Mouse (Mus musculus): Measurements from ENCODE around the gene Prkd1. TPM values are rescaled to one million over a fixed set of nuclear protein-coding genes. Genes with fewer than 3 reads are reported as not detected.

Prkd1 gene
- polyA plus RNA-seq, 1 experiment from 2014 or later: 3.1 TPM

DNA sequence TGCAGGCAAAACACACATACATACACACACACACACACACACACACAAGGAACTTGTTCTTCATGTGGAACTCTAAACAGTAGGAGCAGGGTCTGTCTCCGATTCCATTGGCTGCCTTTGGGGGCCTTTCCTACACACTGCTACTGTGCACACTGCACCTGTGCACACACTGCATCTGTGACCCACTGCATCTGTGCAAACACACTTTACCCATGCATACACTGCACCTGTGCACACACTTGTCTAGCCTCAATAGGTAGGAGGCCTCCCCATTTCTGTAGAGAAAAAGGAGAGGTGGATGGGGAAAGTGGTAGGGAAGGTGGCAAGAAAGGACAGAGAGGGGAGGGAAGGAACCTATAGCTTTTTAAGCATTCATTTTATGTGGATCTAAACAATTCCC is 49.5 kb downstream of the Prkd1 start:
- Histone ChIP-seq H3K4me3 (no peak overlapping the region), H3K9ac (no peak overlapping the region), H3K27ac (replicated peaks) (no peak overlapping the region), H3K4me2 (no peak overlapping the region), H3K9me3 (no peaks in the 10 kb centered on the region), H3K4me1 (replicated peaks) (peaks cover 10% of the 10 kb centered on the region; the same call in 1 of the 2 replicates), H3K36me3 (no peaks in the 10 kb centered on the region), H3K27me3 (no peaks in the 10 kb centered on the region)
- no peak for ATAC-seq (ENCODE audit: low read depth)
- WGBS: 75% methylated on average over 1 of the region's 1 CpGs

DNA sequence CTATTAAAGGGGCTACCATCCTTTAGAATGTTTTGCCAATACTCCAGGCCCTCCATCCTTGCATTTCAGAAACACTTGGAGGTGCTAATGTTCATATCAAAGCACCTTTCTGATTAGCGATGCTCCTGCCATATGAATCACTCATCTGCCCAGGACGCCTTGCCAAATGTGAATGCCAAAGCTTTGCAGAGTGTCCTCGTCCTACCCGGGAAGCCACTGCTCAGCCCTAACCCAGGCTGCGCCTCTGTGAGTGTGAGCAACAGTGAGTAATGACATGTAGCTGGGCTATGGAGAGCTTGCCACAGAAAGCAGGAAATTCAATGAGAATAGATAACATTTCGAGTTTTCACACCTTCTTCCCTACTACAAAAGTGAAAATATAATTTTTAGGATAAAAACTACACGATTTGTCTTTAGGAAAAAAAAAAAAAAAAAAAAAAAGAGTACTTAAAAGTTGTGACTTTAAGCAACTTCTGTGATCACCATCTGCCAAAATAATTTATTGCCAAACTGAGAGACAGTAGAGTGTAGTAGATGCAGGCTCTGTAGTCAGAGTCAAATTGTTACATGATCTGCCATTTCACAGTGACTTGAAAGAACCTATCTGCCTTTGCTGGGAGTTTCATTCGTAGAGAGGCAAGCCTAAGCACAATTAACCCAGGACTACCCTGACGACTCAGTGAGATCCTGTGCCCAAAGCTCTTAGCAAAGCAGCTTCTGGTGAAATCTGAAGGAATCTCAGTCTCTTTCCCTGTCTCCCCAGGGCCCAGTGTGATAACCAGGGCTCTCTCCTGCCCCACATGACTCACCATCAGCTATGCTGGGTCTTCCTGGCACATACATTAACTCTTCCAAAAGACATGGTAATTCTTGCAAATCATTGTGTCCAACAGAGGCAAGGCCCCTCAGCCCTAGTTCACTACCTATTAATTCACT is 50.6 kb downstream of the Prkd1 start:
- H3K4me2 ChIP-seq: no peak overlapping the region
- H3K9me3 ChIP-seq: no peaks in the 10 kb centered on the region
- WGBS: 80% methylated on average over 9 of the region's 9 CpGs
- peaks cover 10% of the 10 kb centered on the region; the same call in 1 of the 2 replicates for H3K4me1 ChIP-seq (replicated peaks)
- no peaks in the 10 kb centered on the region for H3K36me3 ChIP-seq
- no peak for ATAC-seq (ENCODE audit: low read depth)
- H3K27me3 ChIP-seq: no peaks in the 10 kb centered on the region
- H3K27ac ChIP-seq (replicated peaks): no peak overlapping the region
- H3K4me3 ChIP-seq: no peak overlapping the region
- no peak overlapping the region for H3K9ac ChIP-seq

DNA sequence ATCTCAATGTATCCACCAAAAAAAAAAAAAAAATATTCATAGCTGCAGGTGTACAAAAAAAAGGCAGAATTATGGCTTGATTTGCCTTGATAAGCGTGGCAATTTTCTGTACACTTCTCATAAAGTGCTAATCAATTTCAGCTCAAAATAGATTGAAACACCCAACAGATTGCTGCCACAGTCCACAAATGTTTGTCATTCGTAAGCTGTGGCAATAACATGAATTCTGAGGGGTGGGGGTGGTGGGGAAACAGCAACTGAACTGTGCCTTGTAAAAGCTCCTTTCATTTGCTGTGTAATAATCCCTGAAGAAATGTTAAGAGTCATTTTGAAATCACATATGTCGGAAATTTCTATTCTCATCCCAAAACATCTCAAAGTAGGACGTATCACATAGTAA is 51.4 kb downstream of the Prkd1 start:
- Histone ChIP-seq H3K36me3 (no peaks in the 10 kb centered on the region), H3K4me1 (replicated peaks) (peaks cover 10% of the 10 kb centered on the region; the same call in 1 of the 2 replicates), H3K4me2 (no peak overlapping the region), H3K27me3 (no peaks in the 10 kb centered on the region), H3K27ac (replicated peaks) (no peak overlapping the region), H3K9ac (no peak overlapping the region), H3K9me3 (no peaks in the 10 kb centered on the region), H3K4me3 (no peak overlapping the region)
- ATAC-seq (ENCODE audit: low read depth): no peak
- 88% methylated on average over 4 of the region's 4 CpGs for WGBS

DNA sequence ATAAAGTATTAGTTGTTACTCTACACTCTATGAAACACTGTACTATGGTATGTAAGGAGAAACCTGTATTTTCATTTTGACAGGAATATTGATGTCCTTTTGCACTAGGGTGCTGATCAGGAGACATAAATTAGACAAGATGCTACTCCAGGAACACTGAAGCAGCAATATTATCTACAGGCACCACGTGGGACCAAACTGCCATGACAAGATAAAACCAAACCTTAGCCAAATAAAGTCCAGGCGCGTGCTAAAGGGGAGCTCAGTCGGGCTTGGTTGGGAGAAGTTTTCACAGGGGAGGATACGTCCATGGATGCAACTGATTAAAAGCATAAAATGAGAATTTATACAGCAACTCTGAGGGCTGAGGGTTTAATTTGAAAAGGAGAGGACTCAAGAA is 53.1 kb downstream of the Prkd1 start:
- Histone ChIP-seq H3K9ac (no peak overlapping the region), H3K27me3 (no peaks in the 10 kb centered on the region), H3K4me3 (no peak overlapping the region), H3K9me3 (no peaks in the 10 kb centered on the region), H3K4me1 (replicated peaks) (peaks cover 10% of the 10 kb centered on the region; the same call in 1 of the 2 replicates), H3K4me2 (no peak overlapping the region), H3K27ac (replicated peaks) (no peak overlapping the region), H3K36me3 (no peaks in the 10 kb centered on the region)
- WGBS: 64% methylated on average over 5 of the region's 5 CpGs
- no peak; the same call in 1 of the 2 replicates for ATAC-seq (ENCODE audit: low read depth)

DNA sequence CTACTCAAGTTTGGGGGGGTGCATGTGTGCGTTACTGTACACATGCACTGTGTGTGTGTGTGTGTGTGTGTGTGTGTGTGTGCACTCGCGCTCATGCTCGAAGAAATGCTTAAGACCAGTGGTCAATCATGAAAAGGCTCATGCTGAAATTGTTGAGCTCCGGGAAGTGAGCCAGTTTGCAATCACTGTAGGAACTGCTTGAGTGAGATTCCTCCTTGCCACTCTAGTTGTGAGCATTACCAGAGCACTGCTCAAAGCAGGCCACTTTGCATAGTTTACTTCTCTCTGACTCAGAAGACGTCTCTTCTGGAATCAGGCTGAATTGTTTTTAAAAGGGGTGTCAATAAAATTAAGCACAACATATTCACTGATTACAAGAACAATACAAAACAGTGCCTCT is 54.4 kb downstream of the Prkd1 start:
- 84% methylated on average over 6 of the region's 6 CpGs for WGBS
- no peak overlapping the region for H3K27ac ChIP-seq (replicated peaks)
- H3K4me2 ChIP-seq: no peak overlapping the region
- no peaks in the 10 kb centered on the region for H3K27me3 ChIP-seq
- no peaks in the 10 kb centered on the region for H3K9me3 ChIP-seq
- peaks cover 10% of the 10 kb centered on the region; the same call in 1 of the 2 replicates for H3K4me1 ChIP-seq (replicated peaks)
- no peak for ATAC-seq (ENCODE audit: low read depth)
- H3K4me3 ChIP-seq: no peak overlapping the region
- no peak overlapping the region for H3K9ac ChIP-seq
- no peaks in the 10 kb centered on the region for H3K36me3 ChIP-seq

DNA sequence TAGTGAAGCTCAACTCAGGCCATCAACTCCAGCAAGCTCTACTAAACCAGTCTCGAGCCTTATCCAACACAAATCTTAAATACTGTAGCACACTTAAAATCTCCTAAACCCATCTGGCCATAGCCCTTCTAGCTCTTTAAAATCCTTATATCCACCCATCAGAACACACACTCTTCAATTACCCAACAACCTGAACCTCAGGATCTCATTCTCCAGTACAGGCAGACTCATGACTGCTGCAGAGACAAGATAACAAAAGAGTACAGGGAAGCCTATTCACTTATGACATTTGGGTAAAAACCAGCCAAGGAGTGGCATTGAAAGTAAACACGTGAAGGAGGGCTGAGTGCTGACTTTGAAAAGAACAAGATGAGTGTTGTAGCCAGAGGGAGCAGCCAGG is 55.4 kb downstream of the Prkd1 start:
- no peak overlapping the region for H3K9ac ChIP-seq
- H3K9me3 ChIP-seq: no peaks in the 10 kb centered on the region
- ATAC-seq (ENCODE audit: low read depth): no peak
- H3K4me1 ChIP-seq (replicated peaks): peaks cover 10% of the 10 kb centered on the region; the same call in 1 of the 2 replicates
- no peaks in the 10 kb centered on the region for H3K36me3 ChIP-seq
- 75% methylated on average over 2 of the region's 2 CpGs for WGBS
- H3K27me3 ChIP-seq: no peaks in the 10 kb centered on the region
- no peak overlapping the region for H3K4me3 ChIP-seq
- H3K4me2 ChIP-seq: no peak overlapping the region
- no peak overlapping the region for H3K27ac ChIP-seq (replicated peaks)

DNA sequence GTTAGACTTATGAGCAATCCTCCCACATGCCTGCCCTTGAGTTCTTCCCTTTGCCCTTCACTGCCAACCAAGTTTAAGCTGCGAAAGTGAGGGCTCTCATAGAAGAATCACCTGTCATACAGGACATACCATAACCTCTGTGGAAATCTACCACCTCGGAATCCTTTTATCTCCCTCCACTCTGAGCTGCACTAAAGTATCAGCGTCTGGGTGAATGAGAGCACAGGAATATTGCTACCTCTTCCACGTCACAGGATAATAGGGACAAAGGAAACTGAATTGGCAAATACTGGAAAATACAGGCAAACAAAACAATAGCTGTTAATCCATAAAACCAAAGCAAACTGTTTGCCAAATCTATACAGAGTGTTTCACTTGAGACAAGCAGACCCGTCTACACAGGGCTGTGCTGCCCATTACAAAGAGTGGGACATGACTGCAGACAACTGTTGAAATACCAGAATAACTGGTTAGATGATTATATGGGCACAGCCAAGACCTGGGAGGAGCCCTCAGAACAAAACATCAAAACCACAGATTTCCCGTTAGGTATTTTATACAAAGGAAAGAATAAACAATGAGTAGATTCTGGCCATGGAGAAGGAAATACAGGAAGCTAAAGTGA is 60.6 kb downstream of the Prkd1 start:
- Histone ChIP-seq H3K27ac (replicated peaks) (no peak overlapping the region), H3K9me3 (no peaks in the 10 kb centered on the region), H3K4me1 (replicated peaks) (no peaks in the 10 kb centered on the region), H3K36me3 (no peaks in the 10 kb centered on the region), H3K4me2 (no peak overlapping the region), H3K4me3 (no peak overlapping the region), H3K9ac (no peak overlapping the region), H3K27me3 (no peaks in the 10 kb centered on the region)
- WGBS: 87% methylated on average over 6 of the region's 6 CpGs
- no peak for ATAC-seq (ENCODE audit: low read depth)

DNA sequence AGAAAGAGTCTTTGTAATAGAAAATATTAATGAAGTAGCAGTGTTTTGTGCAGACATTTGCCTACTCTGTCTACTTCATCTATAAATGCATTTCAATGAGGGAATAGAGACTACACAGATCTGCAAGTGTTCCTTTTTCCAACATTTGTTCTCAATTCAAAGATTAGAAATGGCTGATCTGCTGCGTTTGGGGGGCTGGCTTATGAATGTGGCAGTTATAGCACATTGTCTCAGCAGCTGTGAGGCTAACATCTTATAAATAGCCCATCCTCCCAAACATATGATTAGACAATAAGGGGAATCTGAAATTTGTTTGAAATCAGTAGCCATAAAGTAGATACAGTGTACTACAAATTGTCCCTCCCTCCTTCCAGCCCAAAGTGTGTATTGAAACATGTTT is 83.7 kb downstream of the Prkd1 start:
- H3K27ac ChIP-seq (replicated peaks): no peak overlapping the region
- H3K36me3 ChIP-seq: no peaks in the 10 kb centered on the region
- H3K27me3 ChIP-seq: no peaks in the 10 kb centered on the region
- H3K9ac ChIP-seq: no peak overlapping the region
- no peak overlapping the region for H3K4me2 ChIP-seq
- H3K9me3 ChIP-seq: no peaks in the 10 kb centered on the region
- 80% methylated on average over 1 of the region's 1 CpGs for WGBS
- H3K4me1 ChIP-seq (replicated peaks): no peaks in the 10 kb centered on the region
- H3K4me3 ChIP-seq: no peak overlapping the region
- no peak for ATAC-seq (ENCODE audit: low read depth)

DNA sequence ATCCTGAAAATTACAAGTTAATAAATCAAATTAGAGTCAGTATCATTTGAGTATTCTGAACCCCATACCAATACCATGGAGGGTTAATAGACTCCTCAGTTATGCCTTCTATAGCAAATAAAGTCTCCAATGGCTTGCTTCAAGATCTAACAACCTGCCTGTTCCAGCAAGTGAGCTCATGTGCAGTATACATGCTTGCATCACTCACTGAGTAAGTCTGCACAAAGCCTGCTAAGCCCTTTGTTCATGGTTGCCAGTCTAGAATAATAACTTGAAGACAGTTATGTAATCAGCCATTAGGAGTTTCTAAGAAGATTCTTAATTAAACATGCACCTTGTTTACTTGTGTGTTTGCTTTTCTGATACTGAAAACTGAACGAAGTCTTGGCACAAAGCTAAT is 88.4 kb downstream of the Prkd1 start:
- 87% methylated on average over 1 of the region's 1 CpGs for WGBS
- H3K4me1 ChIP-seq (replicated peaks): 0 out of 2 replicates have a peak, but pooled peaks cover 5% of the 10 kb centered on the region
- no peak overlapping the region for H3K9ac ChIP-seq
- no peaks in the 10 kb centered on the region for H3K27me3 ChIP-seq
- H3K4me2 ChIP-seq: no peak overlapping the region
- H3K9me3 ChIP-seq: no peaks in the 10 kb centered on the region
- no peak overlapping the region for H3K4me3 ChIP-seq
- H3K27ac ChIP-seq (replicated peaks): no peak overlapping the region
- H3K36me3 ChIP-seq: no peaks in the 10 kb centered on the region
- ATAC-seq (ENCODE audit: low read depth): no peak

DNA sequence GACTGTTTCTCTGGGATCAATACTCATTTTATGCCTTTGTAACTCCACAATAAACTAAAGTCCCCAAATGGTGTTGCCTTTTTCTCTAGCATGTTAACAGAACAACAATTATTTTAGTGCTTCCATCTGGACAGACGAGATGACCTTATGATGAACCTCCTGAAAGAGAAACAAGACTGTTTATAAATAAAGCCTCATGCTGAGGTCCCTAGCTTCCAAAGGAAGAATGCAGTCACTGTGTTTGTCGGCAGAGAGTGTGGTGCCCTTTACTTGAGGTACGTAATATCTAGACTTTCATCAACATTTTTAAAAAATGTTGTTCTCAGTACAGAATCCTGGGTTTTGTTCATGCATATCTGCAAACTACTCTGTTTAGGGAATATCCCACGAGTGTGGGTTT is 90.7 kb downstream of the Prkd1 start:
- Histone ChIP-seq H3K36me3 (no peaks in the 10 kb centered on the region), H3K9me3 (no peaks in the 10 kb centered on the region), H3K9ac (no peak overlapping the region), H3K4me1 (replicated peaks) (0 out of 2 replicates have a peak, but pooled peaks cover 8% of the 10 kb centered on the region), H3K4me2 (no peak overlapping the region), H3K27ac (replicated peaks) (no peak overlapping the region), H3K27me3 (no peaks in the 10 kb centered on the region), H3K4me3 (no peak overlapping the region)
- ATAC-seq (ENCODE audit: low read depth): no peak
- WGBS: 27% methylated on average over 4 of the region's 4 CpGs

DNA sequence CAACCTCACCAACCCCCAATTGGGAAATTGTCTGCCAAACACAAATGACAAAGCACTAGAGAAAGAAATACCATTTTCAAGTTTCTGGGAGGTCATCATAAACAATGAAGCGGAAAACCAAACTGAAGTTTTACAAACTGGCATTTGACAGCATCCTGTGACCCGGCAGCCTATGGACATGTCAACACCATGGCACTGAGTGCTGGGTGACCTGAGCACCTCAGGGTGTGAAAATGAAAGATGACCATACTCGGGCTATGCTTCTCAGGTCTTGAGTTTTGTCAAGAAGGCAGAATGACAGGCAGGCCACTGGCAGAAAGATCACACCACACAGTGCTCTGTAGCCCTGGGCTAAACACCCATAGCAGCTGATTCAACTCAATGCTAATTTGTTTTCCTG is 94.7 kb downstream of the Prkd1 start:
- no peak overlapping the region for H3K4me3 ChIP-seq
- H3K27ac ChIP-seq (replicated peaks): no peak overlapping the region
- no peaks in the 10 kb centered on the region for H3K9me3 ChIP-seq
- no peak overlapping the region for H3K4me2 ChIP-seq
- peaks cover 14% of the 10 kb centered on the region for H3K4me1 ChIP-seq (replicated peaks)
- ATAC-seq (ENCODE audit: low read depth): 0 out of 2 replicates have a peak, but pooled peaks have one; percentile 27
- 69% methylated on average over 3 of the region's 3 CpGs for WGBS
- no peaks in the 10 kb centered on the region for H3K36me3 ChIP-seq
- no peak overlapping the region for H3K9ac ChIP-seq
- H3K27me3 ChIP-seq: no peaks in the 10 kb centered on the region

DNA sequence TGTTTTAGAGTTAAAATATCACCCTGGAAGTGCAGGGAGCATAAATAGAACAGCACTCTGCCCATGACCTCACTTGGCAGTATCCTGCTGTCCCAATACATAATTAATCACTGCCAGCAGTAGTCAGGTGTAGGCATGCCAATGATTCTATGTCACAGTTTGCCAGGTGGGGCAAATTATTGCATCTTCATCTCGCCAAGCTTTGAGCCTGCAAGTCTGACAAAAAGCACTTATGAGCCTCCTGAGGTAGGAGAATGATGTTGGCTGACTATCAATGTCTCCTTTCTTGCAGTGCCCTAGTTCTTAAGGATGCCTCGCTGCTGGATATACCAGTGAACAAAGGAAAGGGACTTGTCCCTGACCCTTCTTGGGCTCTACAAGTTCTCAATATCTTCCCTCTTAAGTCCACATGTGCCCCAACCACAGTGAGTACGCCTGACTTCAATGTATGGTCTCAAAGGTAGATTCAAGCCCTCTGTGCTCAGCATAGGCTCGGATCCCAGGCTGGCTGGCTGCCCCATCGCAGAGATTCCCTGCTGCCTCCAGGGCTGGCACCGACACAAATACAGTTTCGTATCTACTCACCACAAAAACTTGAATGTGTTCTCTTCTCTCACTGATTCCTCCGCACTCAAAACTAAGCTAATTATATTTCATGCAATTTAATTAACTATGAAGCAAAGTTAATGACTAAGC is 98.9 kb downstream of the Prkd1 start:
- Histone ChIP-seq H3K4me2 (no peak overlapping the region), H3K4me3 (no peak overlapping the region), H3K4me1 (replicated peaks) (peaks cover 20% of the 10 kb centered on the region), H3K36me3 (no peaks in the 10 kb centered on the region), H3K27me3 (no peaks in the 10 kb centered on the region), H3K9me3 (no peaks in the 10 kb centered on the region), H3K27ac (replicated peaks) (no peak overlapping the region; the same call in 1 of the 2 replicates), H3K9ac (no peak overlapping the region)
- ATAC-seq (ENCODE audit: low read depth): no peak
- WGBS: 75% methylated on average over 8 of the region's 8 CpGs
